ENCODE assay signal across 9 mouse cellular contexts in genomic region chr4:131254691-131255090, GRCm38 (mm10).
A peak's percentile ranks its signal among the peaks of the same experiment; 100 is the strongest.
DNase-seq lines count a peak whose midpoint lies in the region; ATAC-seq and TF ChIP-seq lines count a peak whose summit lies in the region.
"Had no signal": no experiment of that assay in that cellular context is flagged by ENCODE, and none has a peak within 500 bp of the region (broad histone marks: within the 10 kb centered on the region; RNA-seq: fewer than 3 reads in every experiment).

No protein-coding gene starts in this region.

- H3K9ac ChIP-seq in heart, postnatal 0 days (replicated peaks; ENCODE audit: low read depth, low read length): no peak overlapping the region
- no peak overlapping the region for H3K9ac ChIP-seq in heart, embryonic 12.5 days
- H3K9ac ChIP-seq in forebrain, embryonic 16.5 days (replicated peaks; ENCODE audit: low read depth, low read length): no peak overlapping the region
- H3K9ac ChIP-seq in stomach, postnatal 0 days (ENCODE audit: low read length): no peak overlapping the region

- peaks cover 8% of the 10 kb centered on the region; the same call in 1 of the 2 replicates for H3K27me3 ChIP-seq in heart, postnatal 0 days (ENCODE audit: control insufficient read depth, insufficient read depth, low read length)
- peaks cover 16% of the 10 kb centered on the region for H3K27me3 ChIP-seq in heart, embryonic 12.5 days (replicated peaks)
- H3K27me3 ChIP-seq in forebrain, embryonic 16.5 days (replicated peaks; ENCODE audit: control insufficient read depth, insufficient read depth, low read length): no peaks in the 10 kb centered on the region
- no peaks in the 10 kb centered on the region for H3K27me3 ChIP-seq in stomach, postnatal 0 days (ENCODE audit: control insufficient read depth, insufficient read depth, low read length)

- H3K36me3 ChIP-seq in heart, postnatal 0 days (replicated peaks; ENCODE audit: control insufficient read depth, insufficient read depth, low read length): no peaks in the 10 kb centered on the region
- no peaks in the 10 kb centered on the region for H3K36me3 ChIP-seq in heart, embryonic 12.5 days
- H3K36me3 ChIP-seq in forebrain, embryonic 16.5 days (ENCODE audit: control insufficient read depth, insufficient read depth): no peaks in the 10 kb centered on the region
- no peaks in the 10 kb centered on the region for H3K36me3 ChIP-seq in stomach, postnatal 0 days (ENCODE audit: control insufficient read depth, insufficient read depth, low read length)

- DNase-seq in heart, postnatal 0 days (ENCODE audit: low spot score): no peak
- peak; percentile 5 for DNase-seq in urinary bladder, postnatal 14 days (ENCODE audit: low spot score)
- no peak for DNase-seq in urinary bladder, adult 2 months (ENCODE audit: low spot score)
- DNase-seq in stomach, postnatal 0 days (ENCODE audit: low spot score): peak; percentile 31
- no peak for DNase-seq in left cerebral cortex, postnatal 36 days (ENCODE audit: low spot score in 2 of 2)
- no peak for DNase-seq in right cerebral cortex, adult 2 months (ENCODE audit: low spot score in 2 of 2)

- H3K27ac ChIP-seq in heart, postnatal 0 days (ENCODE audit: low read depth): no peak overlapping the region; the same call in 1 of the 2 replicates
- no peak overlapping the region for H3K27ac ChIP-seq in heart, embryonic 12.5 days (ENCODE audit: poor library complexity, severe bottlenecking)
- no peak overlapping the region for H3K27ac ChIP-seq in forebrain, embryonic 16.5 days (ENCODE audit: low read length)
- no peak overlapping the region for H3K27ac ChIP-seq in stomach, postnatal 0 days (replicated peaks)

- H3K4me1 ChIP-seq in heart, postnatal 0 days (ENCODE audit: control insufficient read depth, insufficient read depth): peaks cover 8% of the 10 kb centered on the region; the same call in 1 of the 2 replicates
- H3K4me1 ChIP-seq in heart, embryonic 12.5 days (replicated peaks): peaks cover 12% of the 10 kb centered on the region
- H3K4me1 ChIP-seq in forebrain, embryonic 16.5 days (replicated peaks; ENCODE audit: control insufficient read depth, insufficient read depth, low read length): peaks cover 12% of the 10 kb centered on the region
- H3K4me1 ChIP-seq in stomach, postnatal 0 days (replicated peaks; ENCODE audit: control insufficient read depth, insufficient read depth): no peaks in the 10 kb centered on the region

- no peak overlapping the region for H3K4me3 ChIP-seq in heart, postnatal 0 days (ENCODE audit: low read depth, low read length)
- no peak overlapping the region for H3K4me3 ChIP-seq in heart, embryonic 12.5 days
- H3K4me3 ChIP-seq in forebrain, embryonic 16.5 days (replicated peaks; ENCODE audit: low read length): no peak overlapping the region
- H3K4me3 ChIP-seq in stomach, postnatal 0 days (ENCODE audit: low read depth, low read length): no peak overlapping the region
- H3K4me3 ChIP-seq: myocyte had no signal

- no peak overlapping the region for H3K4me2 ChIP-seq in heart, postnatal 0 days (ENCODE audit: low read depth, low read length)
- H3K4me2 ChIP-seq in heart, embryonic 12.5 days: no peak overlapping the region
- H3K4me2 ChIP-seq in forebrain, embryonic 16.5 days (ENCODE audit: low read length): no peak overlapping the region
- H3K4me2 ChIP-seq in stomach, postnatal 0 days (replicated peaks; ENCODE audit: low read depth): no peak overlapping the region

- WGBS in heart, postnatal 0 days: 45% methylated on average over 6 of the region's 6 CpGs
- WGBS in heart, embryonic 12.5 days: 40% methylated on average over 6 of the region's 6 CpGs
- WGBS in forebrain, embryonic 16.5 days: 52% methylated on average over 6 of the region's 6 CpGs
- 41% methylated on average over 6 of the region's 6 CpGs for WGBS in stomach, postnatal 0 days

- TF ChIP-seq CTCF in heart, postnatal 0 days (IDR thresholded peaks at IDR 0.05; ENCODE audit: low read depth): peak; percentile 56
- peak; percentile 74 for TF ChIP-seq CTCF in stomach, postnatal 0 days (IDR thresholded peaks at IDR 0.05; ENCODE audit: low read depth)

- peak; percentile 44; the same call in 1 of the 2 replicates for ATAC-seq in heart, postnatal 0 days (ENCODE audit: insufficient read depth, low read depth)
- no peak for ATAC-seq in heart, embryonic 12.5 days (ENCODE audit: insufficient number of reproducible peaks, low FRiP score)
- ATAC-seq in forebrain, embryonic 16.5 days: peak; percentile 27; the same call in 1 of the 2 replicates
- peak; percentile 43; the same call in 1 of the 2 replicates for ATAC-seq in stomach, postnatal 0 days (ENCODE audit: low FRiP score, low TSS enrichment)

- H3K9me3 ChIP-seq in heart, postnatal 0 days (replicated peaks; ENCODE audit: control insufficient read depth, low read length): no peaks in the 10 kb centered on the region
- H3K9me3 ChIP-seq in heart, embryonic 12.5 days (replicated peaks): no peaks in the 10 kb centered on the region
- no peaks in the 10 kb centered on the region for H3K9me3 ChIP-seq in forebrain, embryonic 16.5 days (ENCODE audit: control insufficient read depth, low read length)
- no peaks in the 10 kb centered on the region for H3K9me3 ChIP-seq in stomach, postnatal 0 days (ENCODE audit: control insufficient read depth, low read length)

- intact Hi-C loops in left cerebral cortex, postnatal 36 days (cut with DNase I): loop anchor here (2.0 to 5.0 kb wide), 5 partner anchors 118 to 583 kb away; partner anchors contain the start of gene Ptpru

- no peak for TF ChIP-seq EP300 in heart, postnatal 0 days (IDR thresholded peaks at IDR 0.05; ENCODE audit: low read depth)
- TF ChIP-seq EP300 in stomach, postnatal 0 days (optimal IDR thresholded peaks at IDR 0.05): no peak

Comparison
In these comparisons a context has a peak if more than half of its experiments do, and no peak if none do; other contexts are left out.
1. DNase-seq: peak in urinary bladder, postnatal 14 days (single experiment) and stomach, postnatal 0 days (single experiment); none in heart, postnatal 0 days (single experiment), urinary bladder, adult 2 months (single experiment), left cerebral cortex, postnatal 36 days (0 of 2) and right cerebral cortex, adult 2 months (0 of 2).